Mouse (Mus musculus) stomach, embryonic 15.5 days (tissue): Measurements from ENCODE around the gene Bmper. TPM values are rescaled to one million over a fixed set of nuclear protein-coding genes. Genes with fewer than 3 reads are reported as not detected.

ENCODE experiments used
- ATAC-seq: fragments of 200-750 bp; cut with Nextera tagmentation; 2 replicates; pipeline ENCODE4 v1.8.0; 2017; ENCODE audit warnings: low read depth, moderate number of reproducible peaks, moderate TSS enrichment; ENCODE audit not compliant: insufficient read depth, low FRiP score
- H3K27ac ChIP-seq: fragments of 300-500 bp; sonication (generic); 2 replicates; pipeline ENCODE4 v1.5.1; 2015; ENCODE audit warnings: mild to moderate bottlenecking, inconsistent platforms
- H3K27me3 ChIP-seq: fragments of 300-500 bp; sonication (generic); replicated peaks from 2 replicates; pipeline ENCODE4 v1.6.1; 2015; ENCODE audit warnings: inconsistent platforms
- H3K36me3 ChIP-seq: fragments of 300-500 bp; sonication (generic); 2 replicates; pipeline ENCODE4 v1.6.1; 2015; ENCODE audit warnings: inconsistent platforms
- H3K4me1 ChIP-seq: fragments of 300-500 bp; sonication (generic); 2 replicates; pipeline ENCODE4 v1.6.1; 2015; ENCODE audit warnings: inconsistent platforms
- H3K4me2 ChIP-seq: fragments of 300-500 bp; sonication (generic); 2 replicates; pipeline ENCODE4 v1.6.1; 2015; ENCODE audit warnings: mild to moderate bottlenecking, inconsistent platforms
- H3K4me3 ChIP-seq: fragments of 300-500 bp; sonication (generic); replicated peaks from 2 replicates; pipeline ENCODE4 v1.5.1; 2015; ENCODE audit warnings: inconsistent platforms
- H3K9ac ChIP-seq: fragments of 300-500 bp; sonication (generic); 2 replicates; pipeline ENCODE4 v1.6.1; 2015; ENCODE audit warnings: inconsistent platforms
- H3K9me3 ChIP-seq: fragments of 300-500 bp; sonication (generic); 2 replicates; pipeline ENCODE4 v1.6.1; 2016; ENCODE audit warnings: inconsistent platforms
- WGBS: fragments of 180-500 bp; shearing (Covaris S2); methylation state at CpG from one replicate; pipeline ENCODE4 v1.1.7; 2015; 5-methylcytosine and 5-hydroxymethylcytosine counted together
- polyA plus RNA-seq: library from polyadenylated mRNA; unstranded; fragments of >200 nt; fragmentation: Nextera tagmentation; extraction: Ambion mirVana; gene quantifications from 2 replicates; pipeline ENCODE4 v1.2.1, GENCODE M21; 2015

Gene Bmper
- polyA plus RNA-seq, 1 experiment from 2014 or later: 7.3 TPM

DNA sequence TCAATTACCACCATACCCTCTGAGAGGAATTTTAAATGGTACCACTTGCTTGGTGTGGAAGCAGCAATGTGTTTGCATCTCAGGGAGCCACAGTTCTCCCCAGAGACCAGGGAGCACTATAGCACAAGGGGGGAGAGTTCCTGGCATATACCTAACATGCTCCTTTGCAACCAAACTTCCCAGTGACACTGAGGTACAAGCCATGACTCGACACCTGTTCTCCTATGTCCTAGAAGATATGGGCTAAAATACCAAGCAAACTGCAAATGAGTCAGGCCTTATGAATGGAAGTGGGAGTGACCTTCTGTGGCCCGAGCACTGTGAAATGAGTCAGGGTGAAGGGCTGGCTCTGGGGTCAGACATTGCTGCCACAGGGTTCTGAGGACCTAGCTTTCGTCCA, 88.1 kb downstream of the Bmper start:
- ATAC-seq: no peak
- Histone ChIP-seq H3K4me3 (no peak overlapping the region), H3K36me3 (no peaks in the 10 kb centered on the region), H3K4me1 (no peaks in the 10 kb centered on the region), H3K9me3 (no peaks in the 10 kb centered on the region), H3K9ac (no peak overlapping the region), H3K4me2 (no peak overlapping the region), H3K27me3 (no peaks in the 10 kb centered on the region), H3K27ac (no peak overlapping the region)
- 79% methylated on average over 3 of the region's 3 CpGs for WGBS

- no peaks in the 10 kb centered on the region for H3K27me3 ChIP-seq
- no peak overlapping the region for H3K9ac ChIP-seq
- H3K4me3 ChIP-seq: no peak overlapping the region
- H3K27ac ChIP-seq: no peak overlapping the region
- H3K4me2 ChIP-seq: no peak overlapping the region
- H3K9me3 ChIP-seq: no peaks in the 10 kb centered on the region
- ATAC-seq: no peak
- no peaks in the 10 kb centered on the region for H3K36me3 ChIP-seq
- H3K4me1 ChIP-seq: no peaks in the 10 kb centered on the region
Measured at GRCm38 (mm10) chr9:23311956-23312355, 89.1 kb downstream of the Bmper start.

GRCm38 (mm10) chr9:23312877-23313276, 90.0 kb downstream of the Bmper start:
- 72% methylated on average over 2 of the region's 2 CpGs for WGBS
- Histone ChIP-seq H3K4me2 (no peak overlapping the region), H3K9me3 (no peaks in the 10 kb centered on the region), H3K27me3 (no peaks in the 10 kb centered on the region), H3K27ac (no peak overlapping the region), H3K4me1 (no peaks in the 10 kb centered on the region), H3K9ac (no peak overlapping the region), H3K4me3 (no peak overlapping the region), H3K36me3 (no peaks in the 10 kb centered on the region)
- no peak for ATAC-seq

DNA sequence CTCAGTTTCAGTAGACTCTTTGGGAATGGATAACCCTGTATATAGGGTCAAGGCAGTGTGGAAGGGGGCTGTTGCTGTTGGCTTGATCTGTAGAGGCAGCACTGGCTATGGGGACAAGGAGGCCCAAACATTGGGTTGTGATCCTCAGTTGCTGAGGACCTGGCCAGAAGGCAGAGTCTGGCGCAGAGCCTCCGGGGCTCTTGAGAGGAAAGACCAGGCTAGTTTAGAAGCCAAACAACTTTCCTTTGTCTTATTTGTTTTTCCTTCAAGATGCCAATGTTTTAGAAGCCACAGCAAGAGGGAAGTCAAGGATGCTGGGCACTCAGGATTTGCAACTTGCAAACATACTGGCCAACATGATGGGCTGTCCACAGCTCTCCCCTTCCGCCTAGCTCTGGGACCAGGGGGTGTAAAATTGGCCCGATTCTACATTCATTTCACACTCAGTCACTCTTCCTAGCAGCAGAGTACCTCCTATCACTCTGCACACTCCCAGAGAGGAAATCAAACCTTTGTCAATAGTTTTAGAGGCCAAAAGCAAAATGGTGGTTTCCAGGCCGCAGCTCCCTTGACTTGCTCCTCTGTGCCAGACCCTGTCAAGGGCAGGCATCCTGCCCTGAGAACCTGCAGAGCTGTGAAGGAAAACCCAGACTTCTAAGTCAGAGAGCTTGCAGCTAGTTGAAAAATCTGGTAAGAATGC, 92.9 kb downstream of the Bmper start:
- Histone ChIP-seq H3K4me2 (no peak overlapping the region), H3K9me3 (no peaks in the 10 kb centered on the region), H3K4me1 (no peaks in the 10 kb centered on the region), H3K27me3 (no peaks in the 10 kb centered on the region), H3K27ac (no peak overlapping the region), H3K9ac (no peak overlapping the region), H3K36me3 (no peaks in the 10 kb centered on the region), H3K4me3 (no peak overlapping the region)
- ATAC-seq: no peak
- 91% methylated on average over 5 of the region's 5 CpGs for WGBS

DNA sequence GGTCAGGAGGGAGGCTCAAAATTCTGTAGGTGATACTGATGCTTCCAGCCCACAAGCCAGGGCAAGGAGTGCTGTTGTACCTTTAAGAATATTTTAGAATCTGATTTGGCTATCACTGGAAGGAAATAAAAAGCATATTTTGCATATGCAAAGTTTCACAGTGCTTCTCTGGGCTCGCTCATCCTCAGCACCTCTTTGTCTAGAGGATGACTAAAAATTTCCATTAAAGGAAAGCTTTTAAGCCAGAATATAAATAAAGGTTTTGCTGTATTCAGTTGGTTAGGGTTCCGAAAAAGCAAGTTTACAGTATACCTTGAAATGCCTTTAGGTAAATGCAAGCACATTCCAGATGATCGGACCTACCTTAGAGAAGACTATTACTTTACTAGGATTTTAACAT, 105.0 kb downstream of the Bmper start:
- H3K4me2 ChIP-seq: no peak overlapping the region
- no peak overlapping the region for H3K4me3 ChIP-seq
- H3K27me3 ChIP-seq: no peaks in the 10 kb centered on the region
- no peak overlapping the region for H3K9ac ChIP-seq
- no peaks in the 10 kb centered on the region for H3K36me3 ChIP-seq
- ATAC-seq: no peak
- H3K9me3 ChIP-seq: no peaks in the 10 kb centered on the region
- H3K27ac ChIP-seq: no peak overlapping the region
- no peaks in the 10 kb centered on the region for H3K4me1 ChIP-seq
- 71% methylated on average over 3 of the region's 3 CpGs for WGBS

DNA sequence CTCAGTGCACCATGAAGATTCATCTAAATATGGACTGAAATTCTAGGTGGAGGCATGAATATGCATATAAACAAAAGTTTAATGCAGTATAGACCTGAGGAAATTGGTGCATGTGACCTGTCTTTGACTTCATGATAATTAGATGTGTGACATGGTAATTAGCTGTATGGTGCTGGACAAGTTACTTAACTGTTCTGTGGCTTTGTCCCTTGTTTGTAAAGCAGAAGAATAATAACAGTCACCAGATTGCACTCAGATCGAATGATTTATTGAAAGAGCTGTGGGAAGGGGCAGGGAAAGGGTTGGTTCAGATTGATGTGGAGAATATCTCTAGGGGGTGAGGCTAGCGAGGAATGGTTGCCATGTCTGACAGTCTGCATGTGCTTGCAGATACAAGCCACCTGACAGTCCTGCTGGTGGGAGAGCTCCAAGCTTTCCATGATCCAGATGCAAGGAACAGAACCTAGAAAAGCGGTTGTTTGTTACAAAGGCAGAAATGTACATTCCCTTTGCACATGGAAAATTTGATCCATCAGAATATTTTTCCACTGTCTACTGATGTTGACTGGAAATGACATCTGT, 110.3 kb downstream of the Bmper start:
- 59% methylated on average over 3 of the region's 3 CpGs for WGBS
- no peak for ATAC-seq
- H3K4me3 ChIP-seq: no peak overlapping the region
- H3K27ac ChIP-seq: no peak overlapping the region
- H3K9me3 ChIP-seq: no peaks in the 10 kb centered on the region
- H3K9ac ChIP-seq: no peak overlapping the region
- no peak overlapping the region for H3K4me2 ChIP-seq
- no peaks in the 10 kb centered on the region for H3K4me1 ChIP-seq
- H3K27me3 ChIP-seq: no peaks in the 10 kb centered on the region
- H3K36me3 ChIP-seq: no peaks in the 10 kb centered on the region

DNA sequence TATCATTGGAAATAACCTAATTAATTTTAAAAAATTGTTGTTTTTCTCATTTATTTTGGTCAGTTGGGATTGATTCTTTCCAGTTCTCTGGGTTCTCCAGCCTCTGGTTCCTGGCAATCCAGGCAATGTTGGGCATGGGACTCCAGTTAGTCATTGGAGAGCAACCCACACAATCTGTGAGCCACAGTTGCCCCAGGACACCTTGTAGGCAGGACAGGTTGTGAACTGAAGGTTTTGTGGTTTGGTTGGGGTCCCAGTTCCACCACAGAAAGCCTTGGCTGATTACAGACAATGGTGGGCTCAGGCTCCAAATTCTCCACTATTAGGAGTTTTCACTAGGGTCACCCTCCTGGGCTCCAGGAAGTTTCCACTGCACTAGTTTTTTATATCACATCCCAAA, 117.7 kb downstream of the Bmper start:
- Histone ChIP-seq H3K4me2 (no peak overlapping the region), H3K9me3 (no peaks in the 10 kb centered on the region), H3K4me3 (no peak overlapping the region), H3K36me3 (no peaks in the 10 kb centered on the region), H3K4me1 (no peaks in the 10 kb centered on the region), H3K9ac (no peak overlapping the region), H3K27me3 (no peaks in the 10 kb centered on the region), H3K27ac (no peak overlapping the region)
- ATAC-seq: no peak

- ATAC-seq: no peak
- Histone ChIP-seq H3K27me3 (no peaks in the 10 kb centered on the region), H3K4me2 (no peak overlapping the region), H3K9me3 (no peaks in the 10 kb centered on the region), H3K36me3 (no peaks in the 10 kb centered on the region), H3K4me1 (no peaks in the 10 kb centered on the region), H3K4me3 (no peak overlapping the region), H3K9ac (no peak overlapping the region), H3K27ac (no peak overlapping the region)
Measured at GRCm38 (mm10) chr9:23341246-23341645, 118.4 kb downstream of the Bmper start.

DNA sequence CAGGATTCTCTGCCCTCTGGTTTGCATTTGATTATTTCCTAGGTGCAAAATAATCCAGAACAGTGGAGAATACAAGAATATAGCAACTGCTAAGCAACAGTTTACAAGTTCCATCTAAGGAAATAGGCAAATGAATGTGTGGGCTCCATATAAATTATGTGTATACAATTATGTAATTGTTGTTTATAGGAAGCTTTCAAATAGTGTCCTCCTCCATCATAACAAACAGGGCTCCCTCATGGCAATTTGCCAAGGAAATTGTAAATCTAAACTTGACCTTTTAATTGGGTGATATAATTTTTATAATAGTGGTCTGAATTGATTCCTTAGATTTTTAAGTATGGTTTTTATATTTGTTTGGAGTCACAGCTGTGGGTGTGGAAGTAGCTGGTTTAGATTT, 121.5 kb downstream of the Bmper start:
- Histone ChIP-seq H3K9me3 (no peaks in the 10 kb centered on the region), H3K36me3 (no peaks in the 10 kb centered on the region), H3K9ac (no peak overlapping the region), H3K4me1 (no peaks in the 10 kb centered on the region), H3K4me3 (no peak overlapping the region), H3K27ac (no peak overlapping the region), H3K27me3 (no peaks in the 10 kb centered on the region), H3K4me2 (no peak overlapping the region)
- ATAC-seq: no peak

DNA sequence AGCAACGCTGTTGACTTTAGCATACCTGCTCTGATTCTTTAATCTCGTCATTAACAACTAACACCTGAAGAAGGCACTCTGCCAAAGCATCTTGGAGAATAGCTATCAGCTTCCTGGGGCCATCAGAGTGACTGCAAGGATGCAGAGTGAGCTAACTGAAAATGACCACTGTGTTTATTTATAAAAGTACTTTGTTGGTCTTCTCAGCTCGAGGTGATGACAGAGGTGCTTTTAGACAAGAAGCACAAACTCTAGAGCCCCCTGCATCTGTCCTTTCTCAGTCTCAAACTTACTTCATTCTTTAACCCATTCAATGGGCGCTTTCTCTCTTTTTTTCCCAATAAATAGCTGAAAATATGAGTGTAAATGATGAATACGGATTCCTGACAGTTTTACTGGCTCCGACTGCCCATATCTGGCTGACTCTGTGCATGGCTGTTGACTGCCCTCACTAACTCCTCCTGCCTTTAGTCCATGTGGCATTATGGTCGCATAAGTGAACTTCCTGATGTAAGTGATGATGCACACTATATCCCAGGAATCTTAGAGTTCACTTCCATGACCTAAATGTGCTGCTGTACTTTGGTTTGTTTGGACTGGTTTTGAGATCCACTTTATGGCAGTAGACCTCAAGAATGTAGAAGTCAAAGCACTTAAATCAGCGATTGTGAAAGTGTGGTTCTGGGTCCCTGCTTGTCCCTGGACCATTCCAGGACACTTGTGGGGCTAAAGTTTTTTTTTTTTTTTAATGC, 122.4 kb downstream of the Bmper start:
- Histone ChIP-seq H3K9ac (no peak overlapping the region), H3K4me2 (no peak overlapping the region), H3K4me3 (no peak overlapping the region), H3K36me3 (no peaks in the 10 kb centered on the region), H3K9me3 (no peaks in the 10 kb centered on the region), H3K4me1 (no peaks in the 10 kb centered on the region), H3K27ac (no peak overlapping the region), H3K27me3 (no peaks in the 10 kb centered on the region)
- WGBS: 59% methylated on average over 8 of the region's 8 CpGs
- ATAC-seq: no peak

GRCm38 (mm10) chr9:23349603-23350002, 126.7 kb downstream of the Bmper start:
- H3K4me3 ChIP-seq: no peak overlapping the region
- H3K27ac ChIP-seq: no peak overlapping the region
- no peaks in the 10 kb centered on the region for H3K27me3 ChIP-seq
- 53% methylated on average over 5 of the region's 5 CpGs for WGBS
- ATAC-seq: no peak
- H3K9ac ChIP-seq: no peak overlapping the region
- no peaks in the 10 kb centered on the region for H3K9me3 ChIP-seq
- no peaks in the 10 kb centered on the region for H3K4me1 ChIP-seq
- H3K36me3 ChIP-seq: no peaks in the 10 kb centered on the region
- H3K4me2 ChIP-seq: no peak overlapping the region

GRCm38 (mm10) chr9:23351400-23351799, 128.5 kb downstream of the Bmper start:
- ATAC-seq: no peak
- H3K36me3 ChIP-seq: no peaks in the 10 kb centered on the region
- no peak overlapping the region for H3K4me2 ChIP-seq
- no peak overlapping the region for H3K4me3 ChIP-seq
- H3K4me1 ChIP-seq: no peaks in the 10 kb centered on the region
- H3K9ac ChIP-seq: no peak overlapping the region
- no peak overlapping the region for H3K27ac ChIP-seq
- WGBS: 88% methylated on average over 8 of the region's 8 CpGs
- H3K9me3 ChIP-seq: no peaks in the 10 kb centered on the region
- no peaks in the 10 kb centered on the region for H3K27me3 ChIP-seq
